In genomic region chr11:105182461-105182855, GRCm38 (mm10) we compare ENCODE assay signal across 9 mouse cellular contexts. TPM values are rescaled to one million over a fixed set of nuclear protein-coding genes. Genes with fewer than 3 reads are reported as not detected.
DNase-seq lines count a peak whose midpoint lies in the region; ATAC-seq and TF ChIP-seq lines count a peak whose summit lies in the region.
"Had no signal": no experiment of that assay in that cellular context is flagged by ENCODE, and none has a peak within 500 bp of the region (broad histone marks: within the 10 kb centered on the region; RNA-seq: fewer than 3 reads in every experiment).

No protein-coding gene starts in this region.

- peaks cover 30% of the 10 kb centered on the region for H3K36me3 ChIP-seq in kidney, embryonic 15.5 days
- peaks cover 50% of the 10 kb centered on the region for H3K36me3 ChIP-seq in hindbrain, embryonic 10.5 days
- peaks cover 18% of the 10 kb centered on the region for H3K36me3 ChIP-seq in midbrain, embryonic 12.5 days

- peaks cover 28% of the 10 kb centered on the region for H3K4me1 ChIP-seq in kidney, embryonic 15.5 days
- H3K4me1 ChIP-seq in bone marrow, adult 2 months (ENCODE audit: control insufficient read depth, insufficient read depth, low read length): no peaks in the 10 kb centered on the region; the same call in 1 of the 2 replicates
- H3K4me1 ChIP-seq in hindbrain, embryonic 10.5 days (replicated peaks): peaks cover 29% of the 10 kb centered on the region
- peaks cover 23% of the 10 kb centered on the region for H3K4me1 ChIP-seq in midbrain, embryonic 12.5 days

- no peak for TF ChIP-seq POLR2A in bone marrow, adult 2 months (IDR thresholded peaks at IDR 0.05; ENCODE audit: borderline replicate concordance, control insufficient read depth, low read depth, low read length)

- H3K4me3 ChIP-seq in kidney, embryonic 15.5 days (replicated peaks): peak overlapping the region; percentile 74
- H3K4me3 ChIP-seq in bone marrow, adult 2 months (replicated peaks; ENCODE audit: control insufficient read depth, low read depth, low read length): peak overlapping the region; percentile 71
- peak overlapping the region; percentile 97 for H3K4me3 ChIP-seq in hindbrain, embryonic 10.5 days
- H3K4me3 ChIP-seq in midbrain, embryonic 12.5 days: peak overlapping the region; percentile 98

- ATAC-seq in kidney, embryonic 15.5 days (replicated peaks; ENCODE audit: low FRiP score): no peak
- ATAC-seq in midbrain, embryonic 12.5 days (ENCODE audit: low FRiP score, low read depth): no peak

- H3K4me2 ChIP-seq in kidney, embryonic 15.5 days: peak overlapping the region; percentile 81
- H3K4me2 ChIP-seq in midbrain, embryonic 12.5 days (replicated peaks): peak overlapping the region; percentile 88

- no peaks in the 10 kb centered on the region for H3K9me3 ChIP-seq in kidney, embryonic 15.5 days (replicated peaks)
- no peaks in the 10 kb centered on the region for H3K9me3 ChIP-seq in hindbrain, embryonic 10.5 days
- no peaks in the 10 kb centered on the region for H3K9me3 ChIP-seq in midbrain, embryonic 12.5 days

- H3K27me3 ChIP-seq in kidney, embryonic 15.5 days: no peaks in the 10 kb centered on the region
- no peaks in the 10 kb centered on the region for H3K27me3 ChIP-seq in hindbrain, embryonic 10.5 days (ENCODE audit: insufficient read depth, poor library complexity, severe bottlenecking)
- no peaks in the 10 kb centered on the region for H3K27me3 ChIP-seq in midbrain, embryonic 12.5 days

- no peak for DNase-seq in kidney, adult 8-10 months
- no peak for DNase-seq in hindbrain, embryonic 10.5 days (ENCODE audit: low spot score)
- no peak for DNase-seq in embryo, embryonic 10.5 days (ENCODE audit: low spot score)
- no peak for DNase-seq in layer of hippocampus, postnatal 14 days (ENCODE audit: low spot score in 2 of 2)
- no peak for DNase-seq in frontal cortex, postnatal 25 days (ENCODE audit: low spot score in 2 of 2)

- H3K9ac ChIP-seq in kidney, embryonic 15.5 days: peak overlapping the region; percentile 98
- peak overlapping the region; percentile 99 for H3K9ac ChIP-seq in midbrain, embryonic 12.5 days (replicated peaks)

- WGBS in kidney, embryonic 15.5 days: 5% methylated on average over 4 of the region's 4 CpGs
- 1% methylated on average over 4 of the region's 4 CpGs for WGBS in bone marrow, adult 2 months
- 11% methylated on average over 4 of the region's 4 CpGs for WGBS in hindbrain, embryonic 10.5 days
- 7% methylated on average over 4 of the region's 4 CpGs for whole genome bisulfite sequencing in midbrain, embryonic 12.5 days

- TF ChIP-seq CTCF in bone marrow, adult 2 months (IDR thresholded peaks at IDR 0.05; ENCODE audit: control insufficient read depth, insufficient read depth, low read length): no peak

- H3K27ac ChIP-seq in kidney, embryonic 15.5 days: peak overlapping the region; percentile 93
- H3K27ac ChIP-seq in bone marrow, adult 2 months (ENCODE audit: control insufficient read depth, insufficient read depth, low read depth, low read length, poor library complexity): peak overlapping the region; percentile 97
- peak overlapping the region; percentile 99 for H3K27ac ChIP-seq in hindbrain, embryonic 10.5 days
- H3K27ac ChIP-seq in midbrain, embryonic 12.5 days (replicated peaks): peak overlapping the region; percentile 95

RNA-seq across cellular contexts. Expression of gene Tlk2, which starts 3.9 kb away (rescaled TPM):
- 18.1 and 21.1 TPM in 2 replicates for polyA plus RNA-seq in kidney, embryonic 15.5 days (2015; fragmentation: Nextera tagmentation; extraction: Ambion mirVana)
- 25.7 and 33.3 TPM in 2 replicates for polyA plus RNA-seq in bone marrow, adult 2 months (2011; ENCODE audit: insufficient read depth, insufficient read length, low replicate concordance, missing spikeins)
- 18.7 and 21.9 TPM in 2 replicates for polyA plus RNA-seq in hindbrain, embryonic 10.5 days (2016; fragmentation: Nextera tagmentation; extraction: Ambion mirVana)
- 29.4 and 31.7 TPM in 2 replicates for polyA plus RNA-seq in midbrain, embryonic 12.5 days (2016; fragmentation: Nextera tagmentation; extraction: Ambion mirVana)
- total RNA-seq in layer of hippocampus, postnatal 14 days (2021): 10 to 100 TPM; 43.0 to 52.2 TPM

RNA-seq across cellular contexts. Expression of gene Gm10842, which starts 35.8 kb away (rescaled TPM):
- not detected in 2 replicates for polyA plus RNA-seq in kidney, embryonic 15.5 days (2015; fragmentation: Nextera tagmentation; extraction: Ambion mirVana)
- not detected in 2 replicates for polyA plus RNA-seq in bone marrow, adult 2 months (2011; ENCODE audit: insufficient read depth, insufficient read length, low replicate concordance, missing spikeins)
- not detected in 2 replicates for polyA plus RNA-seq in hindbrain, embryonic 10.5 days (2016; fragmentation: Nextera tagmentation; extraction: Ambion mirVana)
- not detected in 2 replicates for polyA plus RNA-seq in midbrain, embryonic 12.5 days (2016; fragmentation: Nextera tagmentation; extraction: Ambion mirVana)
- not detected for total RNA-seq in layer of hippocampus, postnatal 14 days (2021)
- total RNA-seq: left cerebral cortex, postnatal 25 days had no signal

RNA-seq across cellular contexts. Expression of gene Mettl2, which starts 56.2 kb away (rescaled TPM):
- polyA plus RNA-seq in kidney, embryonic 15.5 days (2015; fragmentation: Nextera tagmentation; extraction: Ambion mirVana): 45.6 TPM in 2 replicates
- polyA plus RNA-seq in bone marrow, adult 2 months (2011; ENCODE audit: insufficient read depth, insufficient read length, low replicate concordance, missing spikeins): 3.3 and 4.5 TPM in 2 replicates
- polyA plus RNA-seq in hindbrain, embryonic 10.5 days (2016; fragmentation: Nextera tagmentation; extraction: Ambion mirVana): 43.2 and 50.5 TPM in 2 replicates
- 38.7 and 38.8 TPM in 2 replicates for polyA plus RNA-seq in midbrain, embryonic 12.5 days (2016; fragmentation: Nextera tagmentation; extraction: Ambion mirVana)
- total RNA-seq in layer of hippocampus, postnatal 14 days (2021): 10 to 100 TPM; 17.5 to 18.5 TPM
